Mouse (Mus musculus): ENCODE data around the gene Boc. TPM values are rescaled to one million over a fixed set of nuclear protein-coding genes. Genes with fewer than 3 reads are reported as not detected.

Boc gene
- polyA plus RNA-seq, 1 experiment, result 1.3 TPM

- H3K4me1 ChIP-seq (ENCODE audit: control insufficient read depth, insufficient read depth, low read length), result peaks cover 2% of the 10 kb centered on the region
- no peaks in the 10 kb centered on the region for H3K27me3 ChIP-seq (ENCODE audit: control insufficient read depth, insufficient read depth, low read length, poor library complexity, severe bottlenecking)
- no peaks in the 10 kb centered on the region for H3K9me3 ChIP-seq (replicated peaks; ENCODE audit: control insufficient read depth, insufficient read depth, low read length, poor library complexity, severe bottlenecking)
- H3K27ac ChIP-seq (ENCODE audit: insufficient read depth, low read length), result no peak overlapping the region
- H3K9ac ChIP-seq (ENCODE audit: low read depth, poor library complexity, severe bottlenecking), result no peak overlapping the region
- TF ChIP-seq POLR2A (IDR thresholded peaks at IDR 0.05; ENCODE audit: insufficient read depth, low read length) (no peak), CTCF (IDR thresholded peaks at IDR 0.05; ENCODE audit: low read depth, low read length) (no peak), EP300 (IDR thresholded peaks at IDR 0.05; ENCODE audit: insufficient read depth, low read depth, low read length) (no peak)
- H3K36me3 ChIP-seq (ENCODE audit: control insufficient read depth, insufficient read depth, low read length, poor library complexity, severe bottlenecking), result no peaks in the 10 kb centered on the region
- no peak overlapping the region for H3K4me3 ChIP-seq (ENCODE audit: low read depth, low read length)
Measured at GRCm38 (mm10) chr16:44565328-44566210, 6.9 kb upstream of the Boc start.

GRCm38 (mm10) chr16:44564359-44564758 is 5.7 kb upstream of the Boc start:
- Histone ChIP-seq H3K9me3 (replicated peaks; ENCODE audit: control insufficient read depth, insufficient read depth, low read length, poor library complexity, severe bottlenecking) (no peaks in the 10 kb centered on the region), H3K27me3 (ENCODE audit: control insufficient read depth, insufficient read depth, low read length, poor library complexity, severe bottlenecking) (0 out of 2 replicates have a peak, but pooled peaks cover 1% of the 10 kb centered on the region), H3K27ac (ENCODE audit: insufficient read depth, low read length) (no peak overlapping the region), H3K4me3 (ENCODE audit: low read depth, low read length) (no peak overlapping the region), H3K4me1 (ENCODE audit: control insufficient read depth, insufficient read depth, low read length) (peaks cover 2% of the 10 kb centered on the region), H3K9ac (ENCODE audit: low read depth, poor library complexity, severe bottlenecking) (no peak overlapping the region), H3K36me3 (ENCODE audit: control insufficient read depth, insufficient read depth, low read length, poor library complexity, severe bottlenecking) (no peaks in the 10 kb centered on the region)
- TF ChIP-seq EP300 (IDR thresholded peaks at IDR 0.05; ENCODE audit: insufficient read depth, low read depth, low read length), result no peak

GRCm38 (mm10) chr16:44562061-44562460 is 3.4 kb upstream of the Boc start:
- no peak overlapping the region for H3K27ac ChIP-seq (ENCODE audit: insufficient read depth, low read length)
- no peak overlapping the region for H3K9ac ChIP-seq (ENCODE audit: low read depth, poor library complexity, severe bottlenecking)
- no peaks in the 10 kb centered on the region for H3K4me1 ChIP-seq (ENCODE audit: control insufficient read depth, insufficient read depth, low read length)
- H3K4me3 ChIP-seq (ENCODE audit: low read depth, low read length), result no peak overlapping the region
- H3K27me3 ChIP-seq (ENCODE audit: control insufficient read depth, insufficient read depth, low read length, poor library complexity, severe bottlenecking), result peaks cover 1% of the 10 kb centered on the region; the same call in 1 of the 2 replicates
- TF ChIP-seq EP300 (IDR thresholded peaks at IDR 0.05; ENCODE audit: insufficient read depth, low read depth, low read length) (no peak), POLR2A (IDR thresholded peaks at IDR 0.05; ENCODE audit: insufficient read depth, low read length) (no peak), CTCF (IDR thresholded peaks at IDR 0.05; ENCODE audit: low read depth, low read length) (no peak)
- no peaks in the 10 kb centered on the region for H3K9me3 ChIP-seq (replicated peaks; ENCODE audit: control insufficient read depth, insufficient read depth, low read length, poor library complexity, severe bottlenecking)
- H3K36me3 ChIP-seq (ENCODE audit: control insufficient read depth, insufficient read depth, low read length, poor library complexity, severe bottlenecking), result no peaks in the 10 kb centered on the region

GRCm38 (mm10) chr16:44560214-44560613 is 1.5 kb upstream of the Boc start:
- H3K9me3 ChIP-seq (replicated peaks; ENCODE audit: control insufficient read depth, insufficient read depth, low read length, poor library complexity, severe bottlenecking), result no peaks in the 10 kb centered on the region
- no peak overlapping the region for H3K27ac ChIP-seq (ENCODE audit: insufficient read depth, low read length)
- no peak overlapping the region for H3K9ac ChIP-seq (ENCODE audit: low read depth, poor library complexity, severe bottlenecking)
- peaks cover 1% of the 10 kb centered on the region for H3K27me3 ChIP-seq (ENCODE audit: control insufficient read depth, insufficient read depth, low read length, poor library complexity, severe bottlenecking)
- no peaks in the 10 kb centered on the region for H3K4me1 ChIP-seq (ENCODE audit: control insufficient read depth, insufficient read depth, low read length)
- no peak for TF ChIP-seq EP300 (IDR thresholded peaks at IDR 0.05; ENCODE audit: insufficient read depth, low read depth, low read length)
- no peak for TF ChIP-seq CTCF (IDR thresholded peaks at IDR 0.05; ENCODE audit: low read depth, low read length)
- no peak for TF ChIP-seq POLR2A (IDR thresholded peaks at IDR 0.05; ENCODE audit: insufficient read depth, low read length)
- H3K4me3 ChIP-seq (ENCODE audit: low read depth, low read length), result no peak overlapping the region
- no peaks in the 10 kb centered on the region for H3K36me3 ChIP-seq (ENCODE audit: control insufficient read depth, insufficient read depth, low read length, poor library complexity, severe bottlenecking)

- Histone ChIP-seq H3K9ac (ENCODE audit: low read depth, poor library complexity, severe bottlenecking) (no peak overlapping the region), H3K4me1 (ENCODE audit: control insufficient read depth, insufficient read depth, low read length) (no peaks in the 10 kb centered on the region), H3K4me3 (ENCODE audit: low read depth, low read length) (no peak overlapping the region), H3K27me3 (ENCODE audit: control insufficient read depth, insufficient read depth, low read length, poor library complexity, severe bottlenecking) (peaks cover 1% of the 10 kb centered on the region), H3K36me3 (ENCODE audit: control insufficient read depth, insufficient read depth, low read length, poor library complexity, severe bottlenecking) (no peaks in the 10 kb centered on the region), H3K27ac (ENCODE audit: insufficient read depth, low read length) (no peak overlapping the region), H3K9me3 (replicated peaks; ENCODE audit: control insufficient read depth, insufficient read depth, low read length, poor library complexity, severe bottlenecking) (no peaks in the 10 kb centered on the region)
- TF ChIP-seq CTCF (IDR thresholded peaks at IDR 0.05; ENCODE audit: low read depth, low read length), result no peak
- TF ChIP-seq POLR2A (IDR thresholded peaks at IDR 0.05; ENCODE audit: insufficient read depth, low read length), result no peak
- TF ChIP-seq EP300 (IDR thresholded peaks at IDR 0.05; ENCODE audit: insufficient read depth, low read depth, low read length), result no peak
Measured at GRCm38 (mm10) chr16:44559330-44559695, 616 bp upstream of the Boc start.

GRCm38 (mm10) chr16:44557661-44558470 is 831 bp downstream of the Boc start:
- Histone ChIP-seq H3K9me3 (replicated peaks; ENCODE audit: control insufficient read depth, insufficient read depth, low read length, poor library complexity, severe bottlenecking) (no peaks in the 10 kb centered on the region), H3K4me1 (ENCODE audit: control insufficient read depth, insufficient read depth, low read length) (no peaks in the 10 kb centered on the region), H3K4me3 (ENCODE audit: low read depth, low read length) (peak overlapping the region; percentile 86), H3K27me3 (ENCODE audit: control insufficient read depth, insufficient read depth, low read length, poor library complexity, severe bottlenecking) (peaks cover 1% of the 10 kb centered on the region), H3K27ac (ENCODE audit: insufficient read depth, low read length) (no peak overlapping the region), H3K36me3 (ENCODE audit: control insufficient read depth, insufficient read depth, low read length, poor library complexity, severe bottlenecking) (no peaks in the 10 kb centered on the region), H3K9ac (ENCODE audit: low read depth, poor library complexity, severe bottlenecking) (peak overlapping the region; percentile 82)
- no peak for TF ChIP-seq CTCF (IDR thresholded peaks at IDR 0.05; ENCODE audit: low read depth, low read length)
- no peak for TF ChIP-seq POLR2A (IDR thresholded peaks at IDR 0.05; ENCODE audit: insufficient read depth, low read length)
- TF ChIP-seq EP300 (IDR thresholded peaks at IDR 0.05; ENCODE audit: insufficient read depth, low read depth, low read length), result no peak

Data from ES-Bruce4 (cell line).